Mouse (Mus musculus): Measurements from ENCODE around the gene Slc39a7. TPM values are rescaled to one million over a fixed set of nuclear protein-coding genes. Genes with fewer than 3 reads are reported as not detected.

Slc39a7 gene
- polyA plus RNA-seq, 1 experiment: 207 TPM

DNA sequence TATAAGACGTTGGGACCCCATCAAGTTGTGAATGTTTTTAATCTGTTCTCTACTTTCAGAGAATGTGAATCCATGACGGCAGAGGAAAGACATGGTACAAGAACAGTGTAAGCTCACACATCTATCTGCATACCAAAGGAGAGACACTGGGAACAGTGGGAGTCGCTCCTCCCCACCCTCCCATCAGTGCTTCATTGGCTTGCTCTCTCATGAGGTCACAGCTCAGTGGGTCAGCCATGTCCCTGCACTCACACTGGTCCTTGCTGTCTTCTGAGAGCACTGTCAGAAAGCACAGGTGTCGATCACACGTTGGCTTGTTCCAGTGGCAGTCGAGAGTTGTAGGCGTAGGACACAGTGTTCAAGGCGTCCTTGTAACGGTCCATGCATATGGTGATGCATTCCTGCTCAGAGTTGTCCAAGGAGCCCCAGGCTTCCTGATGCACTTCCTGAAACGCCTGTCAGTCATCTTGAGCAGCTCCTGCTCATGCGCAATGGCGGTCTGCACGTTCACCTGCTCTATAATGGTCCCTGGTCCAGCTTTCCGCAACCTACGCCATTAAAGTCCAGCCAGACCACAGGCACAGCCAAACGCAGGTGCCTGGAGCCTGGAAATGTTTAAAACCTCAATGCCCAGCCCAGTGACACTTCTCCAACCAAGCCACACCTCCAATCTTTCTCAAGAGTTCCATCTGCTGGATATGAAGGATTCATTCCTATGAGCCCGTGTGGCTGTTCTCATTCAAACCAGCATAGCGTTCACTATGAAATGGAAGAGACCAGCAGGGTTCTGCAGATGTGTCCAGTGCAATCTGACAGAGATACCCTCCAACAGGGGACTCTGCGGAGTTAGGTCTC is 51.1 kb downstream of the Slc39a7 start:
- Histone ChIP-seq H3K79me2 (ENCODE audit: control insufficient read depth, insufficient read depth) (no peaks in the 10 kb centered on the region), H3K4me2 (ENCODE audit: low read depth) (no peak overlapping the region), H3ac (ENCODE audit: control insufficient read depth, insufficient read length) (no peak overlapping the region), H3K4me3 (no peak overlapping the region), H3K27me3 (ENCODE audit: control insufficient read depth, insufficient read depth, insufficient read length) (peaks cover 14% of the 10 kb centered on the region), H3K36me3 (ENCODE audit: control insufficient read depth, insufficient read depth) (no peaks in the 10 kb centered on the region)
- TF ChIP-seq MYOD1 (IDR thresholded peaks at IDR 0.05; ENCODE audit: control insufficient read depth in 1 of 3, insufficient read length in 2 of 3, low read depth in 2 of 3): no peak
- no peak for TF ChIP-seq TCF12 (IDR thresholded peaks at IDR 0.05; ENCODE audit: insufficient read depth, poor library complexity, severe bottlenecking)
- no peak for TF ChIP-seq MYOG (IDR thresholded peaks at IDR 0.05; ENCODE audit: control insufficient read depth in 1 of 3, insufficient read depth in 1 of 3, insufficient read length in 2 of 3, low read depth in 2 of 3)
- TF ChIP-seq SRF (IDR thresholded peaks at IDR 0.05; ENCODE audit: control insufficient read depth, insufficient read length, low read depth): no peak
- no peak for TF ChIP-seq POLR2A (IDR thresholded peaks at IDR 0.05; ENCODE audit: insufficient read length, low read depth)
- no peak for TF ChIP-seq USF1 (IDR thresholded peaks at IDR 0.05; ENCODE audit: low read depth)
- no peak for TF ChIP-seq CEBPB (IDR thresholded peaks at IDR 0.05; ENCODE audit: insufficient read depth, poor library complexity, severe bottlenecking)

DNA sequence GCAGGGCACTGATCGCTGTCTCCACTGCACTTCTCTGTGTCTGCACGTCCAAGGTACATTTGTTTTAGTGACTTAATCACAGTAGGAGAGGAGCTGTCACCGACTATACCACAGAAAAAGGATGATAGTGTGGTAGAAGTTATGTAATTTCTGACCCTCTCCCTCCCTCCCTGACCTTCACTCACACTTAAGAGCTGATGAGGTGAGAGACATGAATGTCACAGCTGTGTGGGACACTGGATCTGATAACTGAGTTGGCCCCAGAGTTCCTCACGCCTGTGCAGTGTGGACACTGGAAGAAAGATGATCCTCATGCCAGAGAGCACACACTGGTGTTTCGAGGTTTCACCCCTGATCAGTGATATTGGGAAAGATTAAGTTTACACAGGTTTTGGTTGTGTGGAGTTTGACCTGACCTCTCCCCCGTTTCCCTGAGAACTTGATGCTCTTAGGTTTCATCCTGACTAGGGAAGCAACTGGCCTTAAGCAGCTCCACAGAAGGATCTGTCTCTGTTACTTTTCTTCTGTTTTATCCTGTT is 51.9 kb downstream of the Slc39a7 start:
- Histone ChIP-seq H3K27me3 (ENCODE audit: control insufficient read depth, insufficient read depth, insufficient read length) (peaks cover 18% of the 10 kb centered on the region), H3ac (ENCODE audit: control insufficient read depth, insufficient read length) (no peak overlapping the region), H3K36me3 (ENCODE audit: control insufficient read depth, insufficient read depth) (no peaks in the 10 kb centered on the region), H3K79me2 (ENCODE audit: control insufficient read depth, insufficient read depth) (no peaks in the 10 kb centered on the region), H3K4me2 (ENCODE audit: low read depth) (no peak overlapping the region), H3K4me3 (no peak overlapping the region)
- no peak for TF ChIP-seq POLR2AphosphoS2 (IDR thresholded peaks at IDR 0.05; ENCODE audit: insufficient read length, low read depth)
- TF ChIP-seq TCF3 (IDR thresholded peaks at IDR 0.05; ENCODE audit: insufficient read length, low read depth): no peak
- TF ChIP-seq CEBPB (IDR thresholded peaks at IDR 0.05; ENCODE audit: insufficient read depth, poor library complexity, severe bottlenecking): no peak
- no peak for TF ChIP-seq MYOG (IDR thresholded peaks at IDR 0.05; ENCODE audit: control insufficient read depth in 1 of 3, insufficient read depth in 1 of 3, insufficient read length in 2 of 3, low read depth in 2 of 3)
- TF ChIP-seq MYOD1 (IDR thresholded peaks at IDR 0.05; ENCODE audit: control insufficient read depth in 1 of 3, insufficient read length in 2 of 3, low read depth in 2 of 3): no peak
- no peak for TF ChIP-seq POLR2A (IDR thresholded peaks at IDR 0.05; ENCODE audit: insufficient read length, low read depth)
- no peak for TF ChIP-seq E2F4 (IDR thresholded peaks at IDR 0.05; ENCODE audit: insufficient read depth)
- no peak for TF ChIP-seq MAX (IDR thresholded peaks at IDR 0.05; ENCODE audit: low read depth)

DNA sequence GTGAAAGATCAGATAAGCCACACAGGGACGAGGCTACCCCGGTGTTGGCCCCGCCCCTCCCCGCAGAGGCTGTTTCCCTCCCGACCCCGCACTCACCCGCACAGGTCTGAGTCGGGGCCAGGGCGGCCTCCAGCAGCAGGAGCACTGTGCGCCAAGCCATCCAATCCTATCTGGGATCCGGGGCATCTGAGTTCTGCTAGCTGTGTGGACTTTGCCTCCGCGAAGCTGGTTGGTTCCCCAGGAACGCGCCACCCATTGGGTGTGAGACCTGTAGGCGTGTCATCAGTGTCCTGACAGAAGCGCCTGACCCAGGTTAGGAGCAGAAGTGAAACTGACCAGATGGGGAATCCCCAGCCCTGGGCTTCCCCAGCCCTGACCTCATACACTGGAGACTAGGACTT is 52.9 kb downstream of the Slc39a7 start:
- Histone ChIP-seq H3ac (ENCODE audit: control insufficient read depth, insufficient read length) (no peak overlapping the region), H3K27me3 (ENCODE audit: control insufficient read depth, insufficient read depth, insufficient read length) (peaks cover 23% of the 10 kb centered on the region), H3K4me2 (ENCODE audit: low read depth) (peak overlapping the region; percentile 66), H3K36me3 (ENCODE audit: control insufficient read depth, insufficient read depth) (no peaks in the 10 kb centered on the region), H3K4me3 (no peak overlapping the region), H3K79me2 (ENCODE audit: control insufficient read depth, insufficient read depth) (no peaks in the 10 kb centered on the region)
- no peak for TF ChIP-seq USF1 (IDR thresholded peaks at IDR 0.05; ENCODE audit: low read depth)
- TF ChIP-seq E2F4 (IDR thresholded peaks at IDR 0.05; ENCODE audit: insufficient read depth): no peak
- TF ChIP-seq REST (IDR thresholded peaks at IDR 0.05; ENCODE audit: insufficient read depth, insufficient read length): no peak
- no peak for TF ChIP-seq TCF12 (IDR thresholded peaks at IDR 0.05; ENCODE audit: insufficient read depth, poor library complexity, severe bottlenecking)
- TF ChIP-seq MYOG (IDR thresholded peaks at IDR 0.05; ENCODE audit: control insufficient read depth in 1 of 3, insufficient read depth in 1 of 3, insufficient read length in 2 of 3, low read depth in 2 of 3): no peak
- no peak for TF ChIP-seq MYOD1 (IDR thresholded peaks at IDR 0.05; ENCODE audit: control insufficient read depth in 1 of 3, insufficient read length in 2 of 3, low read depth in 2 of 3)
- TF ChIP-seq CEBPB (IDR thresholded peaks at IDR 0.05; ENCODE audit: insufficient read depth, poor library complexity, severe bottlenecking): no peak
- no peak for TF ChIP-seq POLR2AphosphoS2 (IDR thresholded peaks at IDR 0.05; ENCODE audit: insufficient read length, low read depth)
- no peak for TF ChIP-seq POLR2A (IDR thresholded peaks at IDR 0.05; ENCODE audit: insufficient read length, low read depth)
- no peak for TF ChIP-seq TCF3 (IDR thresholded peaks at IDR 0.05; ENCODE audit: insufficient read length, low read depth)
- no peak for TF ChIP-seq MAX (IDR thresholded peaks at IDR 0.05; ENCODE audit: low read depth)
- TF ChIP-seq SRF (IDR thresholded peaks at IDR 0.05; ENCODE audit: control insufficient read depth, insufficient read length, low read depth): no peak

Other genes starting within 250 kb of the Slc39a7 start
- 42.8 TPM for gene Angptl4, start 249.9 kb downstream of the Slc39a7 start, polyA plus RNA-seq (2012; fragmentation: generic; extraction: Trizol)
- gene Kank3, start 221.2 kb downstream of the Slc39a7 start, polyA plus RNA-seq (2012; fragmentation: generic; extraction: Trizol): 8.3 TPM
- gene Rps28, start 207.1 kb downstream of the Slc39a7 start, polyA plus RNA-seq (2012; fragmentation: generic; extraction: Trizol): 6,768 TPM
- gene Ndufa7, start 207.1 kb downstream of the Slc39a7 start, polyA plus RNA-seq (2012; fragmentation: generic; extraction: Trizol): 614 TPM
- 83.1 TPM for gene Cd320, start 188.6 kb downstream of the Slc39a7 start, polyA plus RNA-seq (2012; fragmentation: generic; extraction: Trizol)
- gene Gm7029, start 157.8 kb downstream of the Slc39a7 start, polyA plus RNA-seq (2012; fragmentation: generic; extraction: Trizol): not detected
- 32.2 TPM for gene Kifc1, start 141.0 kb downstream of the Slc39a7 start, polyA plus RNA-seq (2012; fragmentation: generic; extraction: Trizol)
- gene Platr17, start 126.5 kb downstream of the Slc39a7 start, polyA plus RNA-seq (2012; fragmentation: generic; extraction: Trizol): 0.17 TPM
- 16.9 TPM for gene Daxx, start 122.3 kb downstream of the Slc39a7 start, polyA plus RNA-seq (2012; fragmentation: generic; extraction: Trizol)
- gene Tapbp, start 115.8 kb downstream of the Slc39a7 start, polyA plus RNA-seq (2012; fragmentation: generic; extraction: Trizol): 50.6 TPM
- gene Zbtb22, start 115.8 kb downstream of the Slc39a7 start, polyA plus RNA-seq (2012; fragmentation: generic; extraction: Trizol): 31.6 TPM
- 20.1 TPM for gene Rgl2, start 102.1 kb downstream of the Slc39a7 start, polyA plus RNA-seq (2012; fragmentation: generic; extraction: Trizol)
- gene Pfdn6, start 91.3 kb downstream of the Slc39a7 start, polyA plus RNA-seq (2012; fragmentation: generic; extraction: Trizol): 110 TPM
- 25.9 TPM for gene Wdr46, start 91.0 kb downstream of the Slc39a7 start, polyA plus RNA-seq (2012; fragmentation: generic; extraction: Trizol)
- gene B3galt4, start 80.2 kb downstream of the Slc39a7 start, polyA plus RNA-seq (2012; fragmentation: generic; extraction: Trizol): 1.2 TPM
- 29.9 TPM for gene Vps52, start 75.9 kb downstream of the Slc39a7 start, polyA plus RNA-seq (2012; fragmentation: generic; extraction: Trizol)
- gene Rps18, start 75.7 kb downstream of the Slc39a7 start, polyA plus RNA-seq (2012; fragmentation: generic; extraction: Trizol): 287 TPM
- 89.2 TPM for gene H2-K1, start 31.3 kb downstream of the Slc39a7 start, polyA plus RNA-seq (2012; fragmentation: generic; extraction: Trizol)
- gene Ring1, start 7.0 kb downstream of the Slc39a7 start, polyA plus RNA-seq (2012; fragmentation: generic; extraction: Trizol): 42.9 TPM
- gene H2-Ke6, start 3.6 kb downstream of the Slc39a7 start, polyA plus RNA-seq (2012; fragmentation: generic; extraction: Trizol): 51.1 TPM
- gene Rxrb, start 130 bp upstream of the Slc39a7 start, polyA plus RNA-seq (2012; fragmentation: generic; extraction: Trizol): 45.8 TPM
- 0.94 TPM for gene Col11a2, start 7.8 kb upstream of the Slc39a7 start, polyA plus RNA-seq (2012; fragmentation: generic; extraction: Trizol)
- gene H2-Oa, start 60.7 kb upstream of the Slc39a7 start, polyA plus RNA-seq (2012; fragmentation: generic; extraction: Trizol): 0.07 TPM
- gene H2-DMa, start 87.9 kb upstream of the Slc39a7 start, polyA plus RNA-seq (2012; fragmentation: generic; extraction: Trizol): 7.2 TPM
- 90.1 TPM for gene Brd2, start 91.0 kb upstream of the Slc39a7 start, polyA plus RNA-seq (2012; fragmentation: generic; extraction: Trizol)
- gene H2-DMb2, start 111.6 kb upstream of the Slc39a7 start, polyA plus RNA-seq (2012; fragmentation: generic; extraction: Trizol): not detected
- gene H2-DMb1, start 121.4 kb upstream of the Slc39a7 start, polyA plus RNA-seq (2012; fragmentation: generic; extraction: Trizol): not detected
- 0.62 TPM for gene Tap1, start 155.9 kb upstream of the Slc39a7 start, polyA plus RNA-seq (2012; fragmentation: generic; extraction: Trizol)
- 0.26 TPM for gene Psmb9, start 156.1 kb upstream of the Slc39a7 start, polyA plus RNA-seq (2012; fragmentation: generic; extraction: Trizol)
- 0.44 TPM for gene Psmb8, start 166.0 kb upstream of the Slc39a7 start, polyA plus RNA-seq (2012; fragmentation: generic; extraction: Trizol)
- 5.3 TPM for gene Tap2, start 171.8 kb upstream of the Slc39a7 start, polyA plus RNA-seq (2012; fragmentation: generic; extraction: Trizol)
- not detected for gene H2-Ob, start 207.2 kb upstream of the Slc39a7 start, polyA plus RNA-seq (2012; fragmentation: generic; extraction: Trizol)
- gene H2-Ab1, start 226.0 kb upstream of the Slc39a7 start, polyA plus RNA-seq (2012; fragmentation: generic; extraction: Trizol): not detected